Mouse (Mus musculus) heart, embryonic 12.5 days (tissue): ENCODE measurements around the gene Morn1. TPM values are rescaled to one million over a fixed set of nuclear protein-coding genes. Genes with fewer than 3 reads are reported as not detected.

ENCODE experiments used
- ATAC-seq: fragments of 200-750 bp; cut with Nextera tagmentation; 2 replicates; pipeline ENCODE4 v1.8.0; 2017; ENCODE audit warnings: moderate TSS enrichment, moderate library complexity; ENCODE audit not compliant: insufficient number of reproducible peaks, low FRiP score
- H3K27ac ChIP-seq: fragments of 300-500 bp; sonication (generic); 2 replicates; pipeline ENCODE4 v1.5.1; 2016; ENCODE audit warnings: mild to moderate bottlenecking, moderate library complexity; ENCODE audit not compliant: poor library complexity, severe bottlenecking
- H3K27me3 ChIP-seq: fragments of 300-500 bp; sonication (generic); replicated peaks from 2 replicates; pipeline ENCODE4 v1.6.1; 2016; ENCODE audit warnings: mild to moderate bottlenecking, moderate library complexity
- H3K36me3 ChIP-seq: fragments of 300-500 bp; sonication (generic); 2 replicates; pipeline ENCODE4 v1.6.1; 2016; ENCODE audit warnings: mild to moderate bottlenecking, moderate library complexity
- H3K4me1 ChIP-seq: fragments of 300-500 bp; sonication (generic); replicated peaks from 2 replicates; pipeline ENCODE4 v1.6.1; 2016; ENCODE audit warnings: mild to moderate bottlenecking
- H3K4me2 ChIP-seq: fragments of 300-500 bp; sonication (generic); 2 replicates; pipeline ENCODE4 v1.6.1; 2016; ENCODE audit warnings: mild to moderate bottlenecking, moderate library complexity
- H3K4me3 ChIP-seq: fragments of 300-500 bp; sonication (generic); 2 replicates; pipeline ENCODE4 v1.5.1; 2016; ENCODE audit warnings: mild to moderate bottlenecking
- H3K9ac ChIP-seq: fragments of 300-500 bp; sonication (generic); 2 replicates; pipeline ENCODE4 v1.6.1; 2016; ENCODE audit warnings: mild to moderate bottlenecking, moderate library complexity
- H3K9me3 ChIP-seq: fragments of 300-500 bp; sonication (generic); replicated peaks from 2 replicates; pipeline ENCODE4 v1.6.1; 2016; ENCODE audit warnings: mild to moderate bottlenecking, moderate library complexity
- WGBS: fragments of 180-500 bp; shearing (Covaris S2); methylation state at CpG from one replicate; pipeline ENCODE4 v1.1.7; 2016; 5-methylcytosine and 5-hydroxymethylcytosine counted together
- polyA plus RNA-seq: library from polyadenylated mRNA; unstranded; fragments of >200 nt; fragmentation: Nextera tagmentation; extraction: Ambion mirVana; gene quantifications from 2 replicates; pipeline ENCODE4 v1.2.1, GENCODE M21; 2016

Morn1 gene
- polyA plus RNA-seq, 1 experiment from 2014 or later = 3.1 TPM

DNA sequence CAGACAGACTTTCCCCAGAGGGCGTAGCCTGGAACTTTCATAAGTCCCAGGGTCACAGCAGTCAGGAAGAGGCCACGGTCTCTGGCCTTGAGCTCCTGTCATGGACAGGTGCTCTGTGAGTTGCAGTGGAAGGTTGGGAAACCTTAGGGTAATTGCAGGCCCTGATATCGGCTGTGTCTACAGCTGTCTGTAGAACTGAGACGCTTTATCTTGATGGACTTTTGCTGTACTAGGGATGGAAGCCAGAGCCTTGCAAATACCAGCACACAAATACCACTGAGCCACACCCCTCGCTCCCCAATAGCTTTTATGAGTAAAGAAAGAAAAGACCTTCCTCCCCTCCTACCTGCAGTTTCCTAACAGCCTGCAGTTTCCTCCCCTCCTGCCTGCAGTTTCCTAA, 34.2 kb downstream of the Morn1 start:
- Histone ChIP-seq H3K4me1 (peaks cover 58% of the 10 kb centered on the region), H3K27me3 (no peaks in the 10 kb centered on the region), H3K9ac (0 out of 2 replicates have a peak overlapping the region, but pooled peaks have one; percentile 15), H3K36me3 (peaks cover 8% of the 10 kb centered on the region; the same call in 1 of the 2 replicates), H3K4me2 (no peak overlapping the region), H3K9me3 (peaks cover 14% of the 10 kb centered on the region), H3K4me3 (no peak overlapping the region), H3K27ac (no peak overlapping the region)
- ATAC-seq = no peak
- 51% methylated on average over 5 of the region's 5 CpGs for WGBS

DNA sequence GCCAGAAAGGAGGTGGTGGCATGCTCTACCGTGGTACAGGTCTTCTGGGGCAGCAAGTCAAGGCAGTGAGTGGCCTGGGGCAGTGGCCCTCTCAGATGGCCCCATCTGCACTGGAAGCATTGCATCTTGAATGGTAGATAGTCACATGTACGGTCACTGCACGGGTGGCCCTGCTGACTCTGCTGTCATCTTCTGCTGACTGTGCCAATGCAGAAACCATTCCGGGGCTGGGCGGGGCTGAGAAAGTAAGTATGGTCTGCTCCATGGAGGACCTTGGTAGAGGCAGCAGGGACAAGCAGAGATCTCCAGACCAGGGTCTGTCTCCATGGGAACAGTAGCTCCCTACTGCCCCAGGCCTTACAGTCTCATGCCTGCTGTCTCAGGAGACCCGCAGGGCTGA, 34.8 kb downstream of the Morn1 start:
- Histone ChIP-seq H3K27ac (no peak overlapping the region), H3K4me1 (peaks cover 65% of the 10 kb centered on the region), H3K36me3 (peaks cover 8% of the 10 kb centered on the region; the same call in 1 of the 2 replicates), H3K9ac (no peak overlapping the region; the same call in 1 of the 2 replicates), H3K4me3 (no peak overlapping the region), H3K9me3 (peaks cover 14% of the 10 kb centered on the region), H3K27me3 (no peaks in the 10 kb centered on the region), H3K4me2 (no peak overlapping the region)
- 71% methylated on average over 6 of the region's 6 CpGs for WGBS
- no peak for ATAC-seq

- Histone ChIP-seq H3K4me1 (peaks cover 72% of the 10 kb centered on the region), H3K9me3 (peaks cover 13% of the 10 kb centered on the region), H3K27ac (peak overlapping the region; percentile 84), H3K9ac (peak overlapping the region; percentile 50; the same call in 1 of the 2 replicates), H3K27me3 (no peaks in the 10 kb centered on the region), H3K4me2 (peak overlapping the region; percentile 24; the same call in 1 of the 2 replicates), H3K4me3 (no peak overlapping the region), H3K36me3 (peaks cover 8% of the 10 kb centered on the region; the same call in 1 of the 2 replicates)
- WGBS = 76% methylated on average over 6 of the region's 6 CpGs
- no peak for ATAC-seq
Measured at GRCm38 (mm10) chr4:155121915-155122443, 35.6 kb downstream of the Morn1 start.

- Histone ChIP-seq H3K4me2 (peak overlapping the region; percentile 24; the same call in 1 of the 2 replicates), H3K27me3 (no peaks in the 10 kb centered on the region), H3K9me3 (peaks cover 7% of the 10 kb centered on the region), H3K4me1 (peaks cover 70% of the 10 kb centered on the region), H3K36me3 (0 out of 2 replicates have a peak, but pooled peaks cover 6% of the 10 kb centered on the region), H3K4me3 (no peak overlapping the region), H3K9ac (peak overlapping the region; percentile 57), H3K27ac (peak overlapping the region; percentile 84)
- ATAC-seq = peak; percentile 40; the same call in 1 of the 2 replicates
- 18% methylated on average over 16 of the region's 16 CpGs for WGBS
Measured at GRCm38 (mm10) chr4:155122444-155123040, 36.2 kb downstream of the Morn1 start.

DNA sequence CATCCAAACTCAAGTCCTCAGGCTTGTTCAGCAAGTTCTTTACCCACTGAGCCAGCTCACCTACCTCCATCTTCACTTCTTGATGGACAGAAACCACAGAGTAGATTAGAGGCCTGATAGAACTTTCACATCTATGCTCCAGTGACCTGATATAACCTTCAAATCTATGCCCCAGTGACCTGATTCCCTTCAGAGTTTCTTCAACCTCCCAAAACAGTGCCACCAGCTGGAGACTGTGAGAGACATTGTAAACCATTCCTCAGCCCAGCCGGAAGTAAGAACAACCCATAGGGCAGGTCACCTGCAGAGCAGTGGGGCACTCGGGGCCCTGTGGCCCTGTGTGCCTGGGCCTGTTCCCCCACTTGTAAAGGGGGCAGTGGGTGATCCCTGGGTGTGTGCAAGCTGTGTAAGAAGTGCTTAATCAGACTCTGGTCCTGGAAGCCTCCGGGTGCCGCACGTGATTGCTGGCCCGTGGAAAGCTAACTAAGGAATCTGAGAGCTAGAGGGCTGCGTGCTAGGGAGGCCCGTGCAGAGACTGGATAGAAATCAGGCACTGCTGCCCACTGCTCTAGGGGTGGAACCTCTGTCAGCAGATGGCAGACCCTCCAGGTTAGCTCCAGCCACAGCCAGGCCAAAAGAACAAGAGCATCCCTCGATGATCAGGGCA, 37.6 kb downstream of the Morn1 start:
- H3K36me3 ChIP-seq = no peaks in the 10 kb centered on the region
- H3K4me3 ChIP-seq = no peak overlapping the region
- no peak overlapping the region for H3K4me2 ChIP-seq
- H3K27ac ChIP-seq = 0 out of 2 replicates have a peak overlapping the region, but pooled peaks have one; percentile 84
- ATAC-seq = no peak
- WGBS = 67% methylated on average over 9 of the region's 9 CpGs
- no peaks in the 10 kb centered on the region for H3K27me3 ChIP-seq
- H3K4me1 ChIP-seq = peaks cover 73% of the 10 kb centered on the region
- H3K9me3 ChIP-seq = no peaks in the 10 kb centered on the region
- 0 out of 2 replicates have a peak overlapping the region, but pooled peaks have one; percentile 21 for H3K9ac ChIP-seq

GRCm38 (mm10) chr4:155125310-155125709, 38.9 kb downstream of the Morn1 start:
- H3K9ac ChIP-seq = no peak overlapping the region
- no peak overlapping the region for H3K4me3 ChIP-seq
- H3K4me2 ChIP-seq = no peak overlapping the region
- peaks cover 82% of the 10 kb centered on the region for H3K4me1 ChIP-seq
- H3K9me3 ChIP-seq = no peaks in the 10 kb centered on the region
- no peaks in the 10 kb centered on the region for H3K27me3 ChIP-seq
- ATAC-seq = no peak
- H3K36me3 ChIP-seq = no peaks in the 10 kb centered on the region
- no peak overlapping the region for H3K27ac ChIP-seq
- 20% methylated on average over 7 of the region's 7 CpGs for WGBS

DNA sequence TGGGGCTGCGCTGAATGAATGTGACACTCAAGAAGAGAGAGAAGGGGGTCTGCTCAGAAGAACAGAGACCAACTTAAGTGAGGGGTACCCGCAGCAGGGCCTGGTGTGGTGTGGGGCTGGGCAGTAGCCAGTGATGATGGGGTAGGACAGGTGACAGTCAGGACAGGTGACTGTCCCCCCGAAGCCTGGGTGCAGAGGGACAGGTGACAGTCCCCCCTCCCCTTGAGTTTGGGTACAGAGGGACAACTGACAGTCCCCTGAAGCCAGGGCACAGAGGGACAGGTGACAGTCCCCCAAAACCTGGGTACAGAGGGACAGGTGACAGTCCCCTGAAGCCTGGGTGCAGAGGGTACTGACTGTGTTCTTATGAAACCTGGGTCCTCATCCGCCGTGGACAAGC, 39.8 kb downstream of the Morn1 start:
- Histone ChIP-seq H3K4me3 (no peak overlapping the region), H3K4me2 (no peak overlapping the region), H3K9ac (peak overlapping the region; percentile 26; the same call in 1 of the 2 replicates), H3K27ac (0 out of 2 replicates have a peak overlapping the region, but pooled peaks have one; percentile 35), H3K27me3 (no peaks in the 10 kb centered on the region), H3K9me3 (no peaks in the 10 kb centered on the region), H3K36me3 (no peaks in the 10 kb centered on the region), H3K4me1 (peaks cover 82% of the 10 kb centered on the region)
- ATAC-seq = no peak
- WGBS = 75% methylated on average over 5 of the region's 5 CpGs

DNA sequence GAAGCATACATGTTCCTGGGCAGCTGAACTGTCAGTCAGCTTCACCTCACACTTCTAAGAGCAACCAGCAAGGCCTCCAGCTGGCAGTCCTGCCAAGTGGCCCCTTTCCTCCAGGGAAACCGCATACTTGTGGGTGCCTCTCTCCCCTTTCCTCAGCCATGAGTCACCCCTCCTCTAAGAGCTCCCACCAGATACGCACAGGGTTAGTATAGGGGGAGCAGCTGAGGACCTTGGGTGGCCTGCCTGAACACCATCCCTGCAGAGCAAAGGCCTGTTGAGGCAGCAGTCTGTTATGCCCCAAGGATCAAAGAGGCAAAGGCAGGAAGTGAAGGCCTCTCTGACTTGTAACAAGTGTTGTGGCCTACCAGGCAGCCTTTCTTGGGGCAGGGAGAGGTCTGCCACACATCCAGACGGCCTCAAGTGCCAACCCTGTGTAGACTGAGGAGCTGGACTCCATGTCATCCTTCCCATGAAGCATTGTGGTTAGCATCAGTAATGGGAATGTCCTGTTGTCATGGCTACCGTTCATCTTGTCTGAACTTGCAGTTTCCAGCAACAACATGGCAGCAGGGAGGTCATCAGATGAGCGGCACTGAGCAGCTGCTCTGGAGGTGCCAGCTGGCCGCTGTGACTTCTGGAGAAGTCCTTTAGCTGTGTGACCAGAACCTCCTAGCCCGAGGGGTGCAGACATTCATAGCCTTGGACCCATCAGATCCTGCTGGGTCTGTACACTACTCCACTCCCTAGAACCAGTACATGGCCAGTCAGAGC, 40.4 kb downstream of the Morn1 start:
- no peaks in the 10 kb centered on the region for H3K36me3 ChIP-seq
- peak overlapping the region; percentile 35; the same call in 1 of the 2 replicates for H3K27ac ChIP-seq
- H3K4me3 ChIP-seq = no peak overlapping the region
- peak overlapping the region; percentile 26; the same call in 1 of the 2 replicates for H3K9ac ChIP-seq
- no peak for ATAC-seq
- no peaks in the 10 kb centered on the region for H3K9me3 ChIP-seq
- H3K27me3 ChIP-seq = no peaks in the 10 kb centered on the region
- WGBS = 67% methylated on average over 7 of the region's 7 CpGs
- H3K4me2 ChIP-seq = no peak overlapping the region
- H3K4me1 ChIP-seq = peaks cover 84% of the 10 kb centered on the region

- Histone ChIP-seq H3K36me3 (no peaks in the 10 kb centered on the region), H3K27me3 (no peaks in the 10 kb centered on the region), H3K4me1 (peaks cover 85% of the 10 kb centered on the region), H3K27ac (no peak overlapping the region), H3K4me2 (no peak overlapping the region), H3K9ac (peak overlapping the region; percentile 57; the same call in 1 of the 2 replicates), H3K9me3 (no peaks in the 10 kb centered on the region), H3K4me3 (no peak overlapping the region)
- whole genome bisulfite sequencing = 82% methylated on average over 15 of the region's 15 CpGs
- no peak for ATAC-seq
Measured at GRCm38 (mm10) chr4:155128411-155128810, 42.0 kb downstream of the Morn1 start.

- Histone ChIP-seq H3K9ac (peak overlapping the region; percentile 57), H3K27ac (peak overlapping the region; percentile 96), H3K9me3 (no peaks in the 10 kb centered on the region), H3K4me3 (no peak overlapping the region), H3K4me2 (no peak overlapping the region), H3K36me3 (no peaks in the 10 kb centered on the region), H3K4me1 (peaks cover 87% of the 10 kb centered on the region), H3K27me3 (no peaks in the 10 kb centered on the region)
- ATAC-seq = no peak
- WGBS = 83% methylated on average over 10 of the region's 10 CpGs
Measured at GRCm38 (mm10) chr4:155129132-155129917, 42.9 kb downstream of the Morn1 start.
